Mouse (Mus musculus) urinary bladder, postnatal 14 days (tissue): ENCODE measurements around the gene Rtel1.

Experiments used
- DNase-seq: peaks from one replicate; pipeline ENCODE4 v3.0.0; 2021; ENCODE audit warnings: low spot score

Gene Rtel1

DNA sequence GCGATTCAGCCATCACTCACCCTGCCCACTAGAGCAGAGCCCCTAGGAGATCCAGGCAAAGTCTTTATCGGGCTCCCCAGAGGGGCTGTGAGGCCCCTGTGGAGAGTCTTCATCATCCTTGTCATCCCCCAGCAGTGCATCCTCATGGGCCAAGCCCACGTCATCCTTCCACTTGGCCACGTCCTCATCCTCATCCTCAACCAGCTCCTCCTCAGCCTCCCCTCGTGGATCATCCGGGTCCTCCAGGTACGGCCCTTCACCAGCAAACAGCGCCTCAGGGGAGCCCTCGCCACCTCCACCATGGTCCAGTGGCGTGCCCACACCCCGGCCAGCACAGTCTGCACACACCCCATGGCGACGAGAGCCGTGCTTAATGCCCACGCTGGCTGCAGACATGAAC lies 71.5 kb downstream of the Rtel1 start:
- DNase-seq, result no peak

DNA sequence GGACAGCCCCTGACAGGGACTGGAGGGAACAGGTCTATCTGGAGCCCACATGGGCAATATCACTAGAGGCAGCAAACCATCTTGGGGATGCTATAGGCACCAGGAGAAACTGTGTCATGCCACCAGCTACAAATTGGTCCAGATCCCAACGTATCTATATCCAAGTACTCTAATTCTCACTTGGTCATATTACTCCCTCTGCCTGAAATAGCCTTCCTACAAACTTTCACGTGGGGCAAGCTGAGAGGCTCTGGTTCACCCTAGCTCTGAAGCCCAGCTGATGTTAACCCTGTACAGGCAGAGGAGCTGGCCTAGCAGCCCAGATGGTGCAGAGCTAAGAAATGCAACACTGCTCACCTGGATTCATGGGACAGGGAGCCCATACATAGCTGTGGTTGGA lies 72.0 kb downstream of the Rtel1 start:
- DNase-seq, result no peak

DNA sequence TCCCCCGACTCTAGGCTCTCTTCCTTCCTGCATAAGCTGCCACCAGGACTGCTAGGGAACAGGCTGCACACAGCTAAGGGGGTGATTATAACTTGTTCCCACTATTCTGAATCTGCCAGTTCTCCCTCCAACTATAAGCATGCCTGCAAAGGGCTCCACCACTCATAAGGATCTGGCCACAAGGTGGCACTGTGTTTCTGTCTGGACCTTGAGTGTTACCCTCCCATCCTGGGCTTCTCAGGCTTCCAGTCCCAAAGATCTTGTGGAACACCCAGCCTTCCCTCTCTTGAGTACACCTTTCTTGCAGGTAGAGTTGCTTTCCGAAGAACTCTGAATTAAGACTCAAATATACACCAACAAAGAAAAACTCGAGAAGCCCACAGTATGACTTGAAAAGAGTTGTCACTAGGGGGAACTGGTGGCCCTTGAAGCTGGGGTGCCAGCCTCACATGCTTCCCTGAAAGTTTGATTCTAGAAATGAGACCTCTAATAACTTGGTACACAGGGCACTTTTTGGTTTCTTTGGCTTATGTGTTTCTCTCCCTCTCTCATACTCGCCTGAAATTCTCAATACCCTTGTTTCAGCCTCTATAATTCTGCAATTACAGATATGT lies 73.2 kb downstream of the Rtel1 start:
- DNase-seq, result peak; percentile 90

DNA sequence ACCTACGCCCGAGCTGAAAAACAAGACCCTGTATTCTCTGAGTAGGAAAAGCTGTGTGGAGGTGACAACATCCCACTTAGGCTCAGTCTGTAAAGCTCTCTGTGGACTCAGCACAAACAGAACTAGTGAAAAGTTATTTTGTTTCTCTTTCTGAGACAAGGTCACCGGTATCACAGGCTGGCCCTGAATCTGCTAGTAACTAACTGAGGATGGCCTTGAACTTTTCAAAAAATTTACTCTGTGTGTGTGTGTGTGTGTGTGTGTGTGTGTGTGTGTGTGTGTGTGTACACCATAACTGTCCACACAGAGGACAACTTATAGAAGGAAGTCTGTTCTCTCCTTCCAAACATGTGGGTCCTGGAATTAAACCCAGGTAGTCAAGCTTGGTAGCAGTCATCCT lies 74.5 kb downstream of the Rtel1 start:
- no peak for DNase-seq

GRCm38 (mm10) chr2:181397207-181397761 lies 77.7 kb downstream of the Rtel1 start:
- no peak for DNase-seq

GRCm38 (mm10) chr2:181401497-181401896 lies 82.0 kb downstream of the Rtel1 start:
- DNase-seq, result no peak

DNA sequence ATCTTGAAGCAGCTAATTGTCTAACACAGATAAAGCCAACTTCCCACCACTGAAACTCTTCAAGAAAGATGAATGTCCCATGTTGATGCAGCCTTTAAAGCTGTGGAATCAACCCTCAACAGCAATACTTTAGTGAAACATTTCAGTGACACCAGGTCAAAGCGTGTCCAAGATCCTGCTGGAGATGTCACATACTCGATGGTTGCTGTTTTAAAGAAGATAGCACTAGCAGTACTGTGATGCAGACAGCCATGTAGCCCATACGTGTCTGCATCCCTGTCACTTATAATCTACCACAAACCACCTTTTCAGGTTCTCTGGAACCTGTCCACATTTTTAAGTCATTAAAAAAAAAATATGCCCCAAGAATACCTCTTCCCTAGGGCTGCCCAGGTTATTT lies 84.2 kb downstream of the Rtel1 start:
- DNase-seq, result no peak
